Mouse (Mus musculus): ENCODE measurements around the gene Slc25a20. TPM values are rescaled to one million over a fixed set of nuclear protein-coding genes. Genes with fewer than 3 reads are reported as not detected.

Slc25a20 gene
- polyA plus RNA-seq, 1 experiment: 15.2 TPM

DNA sequence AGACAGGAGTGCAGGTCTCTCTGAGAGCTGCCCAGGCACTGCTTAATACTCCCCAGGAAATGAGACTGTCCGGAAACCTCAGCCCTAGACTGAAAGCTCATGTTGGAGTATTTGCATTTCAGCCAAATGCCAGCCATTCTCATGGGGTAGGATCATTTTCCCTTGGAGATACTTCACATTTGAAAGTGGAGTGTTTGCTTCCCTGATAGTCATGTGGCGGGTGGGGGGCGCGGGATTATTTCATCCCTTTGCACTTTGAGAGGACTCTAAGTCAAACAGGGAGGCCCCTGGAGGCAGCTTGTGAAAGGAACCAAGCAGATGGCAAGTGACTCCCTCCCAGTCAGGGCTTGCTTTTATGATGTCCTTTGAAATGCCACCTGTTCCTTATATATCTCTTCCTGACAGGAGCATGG lies 24.6 kb downstream of the Slc25a20 start:
- DNase-seq (ENCODE audit: extremely low spot score in 1 of 2, low spot score in 1 of 2): no peak

DNA sequence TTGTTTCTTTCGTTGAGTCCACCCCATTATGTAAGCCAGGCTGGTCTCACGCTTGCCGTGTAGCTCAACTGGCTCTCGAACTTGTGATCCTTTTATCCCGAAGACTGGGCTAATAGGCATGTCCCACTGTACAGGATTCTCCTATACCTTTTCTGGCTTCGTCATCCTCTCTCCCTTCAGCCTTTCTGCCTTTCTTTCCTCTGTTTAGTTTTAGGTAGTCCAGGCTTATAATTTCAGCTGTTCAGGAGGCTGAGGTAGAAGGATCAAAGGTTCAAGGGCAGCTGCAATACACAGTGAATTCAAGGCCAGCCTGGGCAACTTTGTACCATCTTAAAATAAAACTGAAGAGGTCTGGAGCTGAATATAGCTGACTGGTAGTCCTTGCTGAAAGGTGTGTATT lies 25.3 kb downstream of the Slc25a20 start:
- DNase-seq (ENCODE audit: extremely low spot score in 1 of 2, low spot score in 1 of 2): no peak

DNA sequence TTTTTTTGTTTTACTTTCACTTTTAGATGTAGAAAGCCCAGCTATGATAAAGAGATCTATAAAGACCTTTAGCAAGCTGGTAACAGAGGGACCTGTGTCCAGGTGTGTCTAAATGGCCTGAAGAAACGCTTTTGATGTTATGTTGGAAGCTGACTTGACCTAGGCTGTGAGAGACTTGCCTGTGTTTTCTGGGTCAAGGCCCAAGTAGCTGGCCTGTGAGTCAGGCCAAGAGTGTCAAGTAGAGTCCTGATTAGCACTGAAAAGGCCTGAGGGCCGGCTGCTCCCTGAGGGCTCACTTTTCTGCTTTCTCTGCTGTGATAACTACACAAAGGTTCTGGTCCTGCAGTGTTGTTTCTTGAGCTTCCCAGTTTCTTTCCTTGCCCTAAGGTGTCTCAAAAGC lies 25.8 kb downstream of the Slc25a20 start:
- no peak for DNase-seq (ENCODE audit: extremely low spot score in 1 of 2, low spot score in 1 of 2)

DNA sequence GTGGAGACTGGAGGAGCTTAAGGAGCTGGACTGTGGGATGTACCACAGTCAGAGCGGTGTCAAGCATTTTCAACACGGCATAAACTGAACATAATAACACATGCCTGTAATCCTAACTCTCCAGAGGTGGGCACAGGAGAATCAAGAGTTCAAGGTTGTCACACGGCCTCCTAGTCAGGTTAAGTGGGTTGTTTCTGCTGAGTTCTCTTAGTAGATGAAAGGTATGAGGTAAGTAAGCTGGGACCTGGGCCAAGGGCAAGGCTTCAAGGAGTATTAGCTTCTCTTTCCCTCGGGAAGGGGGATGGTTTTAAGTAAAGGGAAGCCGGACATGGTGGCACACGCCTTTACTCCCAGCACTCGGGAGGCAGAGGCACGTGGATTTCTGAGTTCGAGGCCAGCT lies 26.6 kb downstream of the Slc25a20 start:
- DNase-seq (ENCODE audit: extremely low spot score in 1 of 2, low spot score in 1 of 2): no peak

DNA sequence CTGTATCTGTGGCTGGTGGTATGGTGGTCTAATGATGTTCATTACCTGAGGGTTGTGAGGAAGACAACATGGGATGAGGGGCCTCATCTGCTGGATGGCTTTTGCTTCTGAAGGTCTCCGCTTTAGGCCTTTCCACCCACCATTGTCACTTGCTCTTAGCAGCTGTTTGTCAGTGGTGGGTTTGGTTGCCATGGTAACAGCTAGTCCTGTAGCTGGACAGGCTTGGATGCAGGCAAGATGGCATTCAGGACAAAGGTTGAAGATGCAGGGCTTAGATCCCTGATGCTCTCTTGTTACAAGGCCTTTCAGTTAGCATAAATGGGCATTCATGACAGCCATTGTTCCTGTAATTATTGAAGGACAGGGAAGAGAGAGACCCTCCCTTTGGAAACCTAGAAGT lies 27.2 kb downstream of the Slc25a20 start, which contains the start of gene Prkar2a:
Prkar2a (plus strand) TSS at position 209 of the 400 bp plus-strand sequence.
- no peak for DNase-seq (ENCODE audit: extremely low spot score in 1 of 2, low spot score in 1 of 2)

DNA sequence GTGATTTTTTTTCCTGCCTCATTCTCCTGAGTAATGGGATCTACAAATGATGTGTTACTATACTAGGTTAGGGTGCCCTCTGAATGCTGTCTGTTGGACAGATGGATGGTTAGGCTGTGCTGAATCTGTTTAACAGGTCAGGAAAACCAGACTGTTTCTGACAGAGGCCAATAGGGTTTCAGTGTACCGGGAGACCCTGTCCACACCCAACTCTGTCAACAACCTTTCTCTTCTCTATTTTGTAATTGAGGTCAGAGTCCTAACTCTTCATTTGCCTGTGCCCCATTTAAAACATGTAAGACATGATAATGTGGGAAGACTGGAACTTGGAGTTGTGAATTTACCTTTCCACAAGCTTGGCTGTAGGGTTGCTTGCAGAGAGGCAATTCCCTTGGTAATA lies 28.1 kb downstream of the Slc25a20 start:
- DNase-seq (ENCODE audit: extremely low spot score in 1 of 2, low spot score in 1 of 2): no peak

DNA sequence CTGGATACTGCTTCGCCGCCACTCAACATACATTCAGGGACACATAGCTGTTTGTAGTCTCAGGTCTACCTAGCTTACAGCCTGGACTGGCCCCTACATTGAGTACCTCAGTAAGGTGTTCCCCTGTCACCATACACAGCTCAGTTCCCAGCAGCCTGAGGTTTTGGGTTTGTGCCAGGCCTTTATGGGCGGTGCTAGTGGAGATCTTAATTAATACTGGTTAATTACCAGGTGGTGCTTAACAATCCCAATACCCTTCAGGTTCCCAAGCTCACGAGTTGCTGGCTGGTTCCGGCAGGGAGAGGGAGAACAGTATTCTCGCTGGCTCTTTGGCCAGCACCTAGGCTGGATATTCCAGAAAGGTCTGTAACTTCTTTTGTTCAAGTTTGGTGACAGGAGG lies 29.0 kb downstream of the Slc25a20 start:
- DNase-seq (ENCODE audit: extremely low spot score in 1 of 2, low spot score in 1 of 2): no peak

DNA sequence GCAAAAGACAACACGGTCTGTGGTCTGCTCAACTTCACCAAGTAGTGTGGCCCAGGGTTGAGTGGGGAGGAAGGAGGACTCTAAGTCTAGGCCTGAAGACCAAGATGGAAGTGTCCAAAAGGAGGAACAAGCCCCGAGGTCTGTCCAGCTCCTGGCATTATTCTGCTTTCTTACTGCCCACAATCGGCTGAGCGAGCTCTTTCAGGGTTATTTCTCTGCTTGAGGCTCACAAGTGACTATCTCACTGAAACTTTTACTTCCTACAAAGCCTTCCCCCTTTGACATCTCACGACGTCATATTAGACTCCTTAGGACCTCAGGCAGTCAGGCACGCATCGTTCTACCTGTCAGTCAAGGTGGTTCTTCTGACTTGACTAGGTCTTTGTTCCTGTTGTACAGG lies 29.5 kb downstream of the Slc25a20 start:
- no peak for DNase-seq (ENCODE audit: extremely low spot score in 1 of 2, low spot score in 1 of 2)

DNA sequence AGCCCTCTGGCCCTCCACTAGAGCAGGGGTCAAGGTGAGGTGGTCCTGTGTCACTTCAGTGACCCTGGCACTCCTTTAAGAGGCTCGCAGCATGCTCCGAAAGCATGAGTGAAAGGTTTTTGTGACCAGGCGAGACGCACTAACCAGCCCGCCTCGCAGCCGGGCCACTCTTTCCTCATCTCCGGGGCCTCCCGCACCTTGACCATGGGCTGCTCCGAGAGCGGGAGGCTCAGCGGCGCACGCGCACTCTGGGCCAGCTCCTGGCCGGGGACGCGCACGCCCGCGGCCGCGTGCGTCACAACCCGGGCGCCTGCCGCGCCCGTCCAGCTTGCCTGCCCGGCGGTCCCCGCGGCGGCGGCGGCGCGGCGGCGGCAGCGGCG lies 29.9 kb downstream of the Slc25a20 start:
- DNase-seq (ENCODE audit: extremely low spot score in 1 of 2, low spot score in 1 of 2): peak; percentile 62 to 89

DNA sequence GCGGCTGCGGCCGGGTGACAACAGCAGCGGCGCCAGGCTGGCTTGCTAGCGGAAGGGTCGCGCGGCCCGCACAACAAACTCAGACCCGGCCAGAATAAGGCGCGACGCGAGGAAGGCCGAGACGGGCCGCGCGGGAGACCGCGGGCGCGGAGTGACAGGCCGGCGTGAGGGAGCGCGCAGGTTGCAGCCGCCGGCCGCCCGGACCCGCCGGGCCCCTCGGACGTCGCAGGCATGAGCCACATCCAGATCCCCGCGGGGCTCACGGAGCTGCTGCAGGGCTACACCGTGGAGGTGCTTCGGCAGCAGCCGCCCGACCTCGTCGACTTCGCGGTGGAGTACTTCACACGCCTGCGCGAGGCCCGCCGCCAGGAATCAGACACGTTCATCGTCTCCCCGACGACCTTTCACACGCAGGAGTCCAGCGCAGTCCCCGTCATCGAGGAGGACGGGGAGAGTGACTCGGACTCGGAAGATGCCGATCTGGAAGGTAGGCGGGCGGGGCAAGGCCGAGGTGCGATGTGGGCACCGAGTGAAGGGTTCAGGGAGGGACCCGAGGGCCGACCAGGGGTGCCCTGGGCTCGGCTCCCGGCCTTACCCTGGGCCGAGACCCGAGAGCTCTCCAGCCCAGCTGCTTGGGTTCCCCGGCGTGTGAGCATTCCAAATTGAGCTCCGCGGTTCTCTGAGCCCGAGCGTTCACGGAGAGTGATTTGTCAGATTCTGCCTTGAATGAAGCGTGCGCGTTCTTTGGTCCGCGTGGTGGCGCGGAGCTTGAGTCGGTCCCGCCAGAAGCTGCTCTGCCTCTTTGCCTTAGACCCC lies 30.5 kb downstream of the Slc25a20 start:
- peak; percentile 44 to 82 for DNase-seq (ENCODE audit: extremely low spot score in 1 of 2, low spot score in 1 of 2)

DNA sequence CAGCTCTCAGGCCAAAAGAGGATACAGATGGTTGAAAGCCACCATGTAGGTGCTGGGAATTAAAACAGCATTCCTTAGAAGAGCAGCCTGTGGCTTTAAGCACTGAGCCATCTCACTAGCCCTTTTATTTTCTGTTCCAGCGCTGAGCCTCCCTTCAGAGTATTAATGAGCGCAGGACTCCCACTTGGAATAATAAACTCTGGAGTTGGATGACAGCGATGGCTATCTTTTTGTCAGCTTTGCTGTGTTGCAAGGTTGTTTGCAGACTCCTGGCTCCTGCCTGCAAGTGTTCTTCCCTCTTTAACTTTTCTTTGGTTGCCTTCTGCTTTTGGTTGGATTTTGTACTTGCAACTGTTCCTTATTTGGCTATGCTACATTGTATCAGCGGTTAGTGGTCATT lies 32.1 kb downstream of the Slc25a20 start:
- DNase-seq (ENCODE audit: extremely low spot score in 1 of 2, low spot score in 1 of 2): no peak

DNA sequence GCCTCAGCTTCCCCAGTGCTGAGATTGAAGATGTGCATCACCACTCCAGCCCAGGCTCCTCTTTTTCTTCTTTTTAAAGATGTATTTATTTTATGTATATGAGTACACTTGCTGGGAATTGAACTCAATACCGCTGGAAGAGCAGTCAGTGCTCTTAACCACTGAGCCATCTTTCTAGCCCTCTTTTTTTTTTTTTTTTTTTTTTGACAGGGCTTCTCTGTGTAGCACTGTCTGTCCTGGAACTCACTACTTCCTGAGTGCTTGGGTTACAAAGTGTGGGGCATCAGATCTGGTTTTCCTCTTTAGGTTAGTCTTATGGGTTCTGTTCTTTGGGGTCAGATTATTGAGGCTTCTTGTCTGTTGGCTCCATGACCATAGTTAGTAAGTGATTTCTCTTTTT lies 32.6 kb downstream of the Slc25a20 start:
- DNase-seq (ENCODE audit: extremely low spot score in 1 of 2, low spot score in 1 of 2): no peak

DNA sequence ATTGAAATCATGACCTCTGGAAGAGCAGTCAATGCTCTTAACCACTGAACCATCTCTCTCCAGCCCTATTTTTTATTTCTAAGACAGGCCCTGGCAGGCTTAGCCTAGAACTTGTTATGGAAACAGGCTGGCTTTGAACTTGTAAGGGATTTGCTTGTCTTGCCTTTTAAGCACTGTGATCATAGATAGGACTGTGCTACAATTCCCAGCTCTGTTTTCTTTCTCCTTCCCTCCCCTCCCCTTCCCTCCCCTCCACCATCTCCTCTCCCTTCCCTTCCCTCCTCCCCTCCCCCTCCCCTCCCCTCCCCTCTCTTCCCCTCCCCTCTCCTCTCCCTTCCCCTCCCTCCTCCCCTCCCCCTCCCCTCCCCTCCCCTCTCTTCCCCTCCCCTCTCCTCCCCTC lies 40.6 kb downstream of the Slc25a20 start:
- no peak for DNase-seq (ENCODE audit: extremely low spot score in 1 of 2, low spot score in 1 of 2)

DNA sequence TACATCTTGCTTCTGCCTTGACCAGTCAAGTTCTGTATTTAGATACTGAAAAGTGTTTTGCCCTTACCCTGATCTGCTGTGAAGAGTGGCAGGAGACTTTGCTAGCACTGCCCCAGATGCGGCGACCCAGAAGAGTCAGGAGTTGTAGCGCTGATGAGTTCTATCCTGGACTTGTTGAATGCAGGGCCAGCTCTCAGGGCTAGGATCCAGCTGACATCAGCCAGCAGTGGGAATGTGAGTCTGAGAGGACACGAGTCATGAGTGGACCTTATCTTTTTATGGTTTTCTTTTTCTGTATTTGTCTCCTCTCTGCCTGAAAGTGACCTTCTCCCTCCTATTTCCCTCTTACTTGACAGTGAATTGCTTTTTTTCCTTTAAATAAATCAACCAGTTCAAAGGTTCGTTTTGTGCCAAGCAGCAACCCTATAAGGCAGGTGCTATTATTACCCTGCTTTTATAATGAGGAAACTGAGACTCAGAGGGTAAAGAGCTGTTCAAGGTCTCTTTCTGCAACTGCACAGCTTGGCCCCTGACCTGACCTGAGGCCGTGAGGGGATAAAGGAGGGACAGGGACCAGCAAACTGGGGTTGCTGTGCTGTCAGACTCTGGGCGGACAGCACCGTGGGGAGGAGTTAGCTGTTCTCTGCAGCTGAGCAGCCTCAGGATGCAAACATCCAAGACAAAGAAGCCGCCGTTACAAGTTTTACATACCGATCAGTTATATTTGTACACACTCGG lies 41.7 kb downstream of the Slc25a20 start:
- no peak for DNase-seq (ENCODE audit: extremely low spot score in 1 of 2, low spot score in 1 of 2)

DNA sequence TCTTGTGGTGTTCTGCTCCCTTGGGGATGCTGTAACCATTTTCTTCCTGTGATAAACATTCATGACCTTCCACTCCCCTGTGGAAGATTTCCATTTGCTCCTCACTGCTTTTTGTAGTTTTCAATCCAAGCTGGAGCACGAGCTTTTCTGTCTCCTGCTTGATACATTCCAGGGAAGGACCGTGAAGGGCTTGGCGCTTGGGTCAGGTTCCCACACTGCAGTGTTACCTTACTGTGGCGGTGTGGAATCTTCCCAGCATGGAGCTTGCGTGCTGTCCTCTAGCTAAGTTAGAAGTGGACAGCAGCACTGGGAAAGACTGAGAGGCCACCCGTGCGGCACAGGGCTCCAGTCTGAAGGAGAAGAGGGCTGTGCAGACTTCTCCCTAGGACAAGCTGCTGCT lies 42.7 kb downstream of the Slc25a20 start:
- DNase-seq (ENCODE audit: extremely low spot score in 1 of 2, low spot score in 1 of 2): no peak

DNA sequence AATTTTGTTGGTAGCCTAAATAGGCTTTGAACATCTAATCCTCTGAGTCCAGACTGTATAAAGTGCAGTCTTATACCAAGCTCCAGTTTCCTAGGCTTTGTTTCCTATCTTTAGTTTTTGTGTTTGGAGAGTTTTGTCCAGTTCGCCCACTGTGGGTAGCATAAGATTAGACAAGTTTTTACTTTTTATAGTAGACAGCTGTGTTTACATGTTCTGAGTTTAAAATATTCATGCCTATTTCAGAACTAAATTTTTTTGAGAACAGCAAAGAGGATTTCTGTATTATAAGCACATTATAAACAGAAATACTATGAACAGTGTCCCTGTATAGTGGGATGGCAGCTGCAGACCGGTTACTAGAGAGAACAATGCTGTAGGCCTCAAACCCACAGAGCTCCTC lies 45.3 kb downstream of the Slc25a20 start:
- DNase-seq (ENCODE audit: extremely low spot score in 1 of 2, low spot score in 1 of 2): peak in 1 of 2 experiments; percentile 14

DNA sequence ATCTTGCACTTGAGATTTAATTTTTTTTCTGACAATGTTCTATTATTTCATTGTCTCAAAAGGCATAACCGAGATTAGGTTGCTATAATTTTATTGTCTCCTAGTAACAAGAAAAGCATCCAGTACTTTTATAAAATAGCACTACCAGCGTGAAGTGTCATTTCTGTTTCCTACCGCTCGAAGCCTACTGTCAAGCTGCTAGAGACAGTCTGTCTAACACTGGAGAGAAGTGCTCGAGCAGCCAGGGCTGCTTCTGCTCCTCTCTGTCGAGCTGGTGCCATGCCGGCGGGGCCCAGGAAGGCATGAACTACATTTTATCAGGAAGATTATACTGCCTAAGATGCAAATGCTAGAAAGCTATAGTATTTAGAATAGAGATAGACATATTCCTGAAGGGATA lies 46.9 kb downstream of the Slc25a20 start:
- peak in 1 of 2 experiments; percentile 23 for DNase-seq (ENCODE audit: extremely low spot score in 1 of 2, low spot score in 1 of 2)

DNA sequence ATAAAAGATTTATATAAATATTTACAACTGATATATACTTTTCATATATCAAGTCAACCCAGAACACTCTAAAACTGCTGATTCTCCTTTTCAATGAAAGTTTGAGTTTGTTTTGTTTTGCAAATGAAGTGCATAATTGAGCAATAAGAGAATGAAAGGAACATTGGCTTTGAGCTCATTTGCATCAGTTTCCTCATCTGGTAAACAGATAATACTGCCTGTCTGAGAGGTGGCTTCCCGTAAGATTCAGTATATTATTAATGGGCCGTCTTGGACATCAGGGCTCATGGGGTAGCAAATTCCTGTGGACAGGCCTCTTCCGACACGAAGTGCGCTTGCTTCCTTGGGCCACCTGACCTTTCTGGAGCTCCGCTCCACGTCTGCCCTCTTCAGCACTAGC lies 48.9 kb downstream of the Slc25a20 start:
- no peak for DNase-seq (ENCODE audit: extremely low spot score in 1 of 2, low spot score in 1 of 2)

DNA sequence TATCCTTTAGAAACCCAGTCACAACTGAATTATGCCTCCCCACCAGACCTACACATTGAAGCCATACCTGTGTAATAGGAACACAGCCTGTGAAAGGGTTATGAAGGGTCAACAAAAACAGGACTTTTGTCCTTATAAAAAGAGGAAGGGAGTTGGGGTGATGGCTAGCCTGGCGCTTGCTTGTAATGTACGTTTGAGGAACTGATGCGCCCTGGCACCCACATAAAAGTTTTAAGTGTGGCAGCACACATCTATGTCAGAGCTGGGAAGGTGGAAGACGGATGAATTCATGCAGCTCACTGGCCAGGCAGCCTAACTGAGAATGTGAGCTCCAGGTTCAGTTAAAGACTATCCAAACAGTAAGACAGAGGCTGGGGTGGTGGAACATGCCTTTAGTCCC lies 54.3 kb downstream of the Slc25a20 start:
- no peak for DNase-seq (ENCODE audit: extremely low spot score in 1 of 2, low spot score in 1 of 2)

DNA sequence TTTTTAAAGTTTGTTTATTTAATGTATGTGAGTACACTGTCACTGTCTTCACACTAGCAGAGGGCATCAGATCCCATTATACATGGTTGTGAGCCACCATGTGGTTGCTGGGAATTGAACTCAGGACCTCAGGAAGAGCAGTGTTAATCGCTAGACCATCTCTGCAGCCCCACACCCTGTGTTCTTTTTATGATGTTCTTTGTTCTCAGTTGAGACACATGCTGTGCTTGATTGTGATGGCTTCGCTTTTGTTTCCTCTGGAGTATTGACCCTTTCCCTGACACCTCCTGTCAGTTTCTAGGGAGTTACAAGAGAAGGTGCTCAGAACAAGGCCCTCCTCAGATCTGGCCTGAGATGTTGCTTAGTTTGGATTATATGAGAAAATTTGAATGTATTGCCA lies 61.9 kb downstream of the Slc25a20 start:
- no peak for DNase-seq (ENCODE audit: extremely low spot score in 1 of 2, low spot score in 1 of 2)

DNA sequence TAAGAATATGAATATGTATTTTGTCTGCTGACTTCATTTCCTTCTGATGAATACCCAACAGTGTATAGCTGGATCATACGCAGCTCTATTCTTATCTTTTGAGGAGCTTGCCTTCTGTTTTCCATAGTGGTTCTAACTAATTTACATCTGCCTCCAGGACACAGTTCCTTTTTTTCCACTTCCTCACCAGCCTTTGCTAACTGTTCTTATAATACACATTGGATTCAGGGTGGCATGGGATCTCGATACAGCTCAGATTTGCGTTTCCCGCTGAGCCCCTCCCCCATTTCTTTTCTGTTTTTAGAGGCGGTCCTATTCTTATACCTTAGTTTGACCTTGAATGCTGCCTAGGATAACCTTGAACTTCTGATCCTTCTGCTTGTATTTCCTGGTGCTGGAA lies 64.2 kb downstream of the Slc25a20 start:
- DNase-seq (ENCODE audit: extremely low spot score in 1 of 2, low spot score in 1 of 2): peak in 1 of 2 experiments; percentile 53

DNA sequence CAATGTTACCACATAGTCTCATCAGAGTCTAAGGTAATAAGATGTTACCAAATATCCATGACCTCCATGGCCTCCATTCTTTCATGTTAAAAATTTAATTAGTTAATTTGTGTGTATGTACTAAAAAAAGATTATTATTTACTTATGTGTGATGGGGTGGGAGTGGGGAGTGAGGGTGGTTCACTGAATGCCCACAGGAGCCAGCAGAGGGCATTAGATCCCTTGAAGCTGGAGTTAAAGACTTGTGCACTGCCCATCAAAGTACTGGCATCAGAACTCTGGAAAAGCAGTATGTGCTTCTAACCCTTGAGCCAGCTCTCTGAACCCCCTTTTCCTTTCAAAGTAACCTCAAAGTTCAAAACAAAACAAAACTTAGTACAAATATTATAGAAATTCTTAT lies 67.2 kb downstream of the Slc25a20 start:
- no peak for DNase-seq (ENCODE audit: extremely low spot score in 1 of 2, low spot score in 1 of 2)

Data from frontal cortex, adult 2 months (tissue).